Mouse (Mus musculus) lung, embryonic 16.5 days (tissue): ENCODE measurements at regions not wholly inside any gene's neighbourhood (a gene's known extent, or its start where the extent isn't known, plus 50 kb on each side); places are given as distances from the start of the nearest gene placed in this dataset.

Experiments
- ATAC-seq: fragments of 200-750 bp; cut with Nextera tagmentation; 2 replicates; pipeline ENCODE4 v1.8.0; 2017; ENCODE audit warnings: low read depth, mild to moderate bottlenecking, moderate library complexity
- H3K27ac ChIP-seq: fragments of 300-500 bp; sonication (generic); 2 replicates; pipeline ENCODE4 v1.5.1; 2014; ENCODE audit warnings: mild to moderate bottlenecking, control low read depth, low read length
- H3K27me3 ChIP-seq: fragments of 300-500 bp; sonication (generic); 2 replicates; pipeline ENCODE4 v1.6.1; 2014; ENCODE audit warnings: low read depth, low read length, mixed read lengths; ENCODE audit not compliant: control insufficient read depth, insufficient read depth
- H3K36me3 ChIP-seq: fragments of 300-500 bp; sonication (generic); 2 replicates; pipeline ENCODE4 v1.6.1; 2014; ENCODE audit warnings: low read length; ENCODE audit not compliant: control insufficient read depth, insufficient read depth
- H3K4me1 ChIP-seq: fragments of 300-500 bp; sonication (generic); replicated peaks from 2 replicates; pipeline ENCODE4 v1.6.1; 2014; ENCODE audit warnings: low read length, mixed read lengths; ENCODE audit not compliant: control insufficient read depth, insufficient read depth
- H3K4me2 ChIP-seq: fragments of 300-500 bp; sonication (generic); 2 replicates; pipeline ENCODE4 v1.6.1; 2014; ENCODE audit warnings: low read depth, low read length, control low read depth
- H3K4me3 ChIP-seq: fragments of 300-500 bp; sonication (generic); 2 replicates; pipeline ENCODE4 v1.5.1; 2014; ENCODE audit warnings: mild to moderate bottlenecking, low read length, control low read depth
- H3K9ac ChIP-seq: fragments of 300-500 bp; sonication (generic); 2 replicates; pipeline ENCODE4 v1.6.1; 2014; ENCODE audit warnings: low read length, control low read depth
- H3K9me3 ChIP-seq: fragments of 300-500 bp; sonication (generic); 2 replicates; pipeline ENCODE4 v1.6.1; 2016; ENCODE audit warnings: low read length; ENCODE audit not compliant: control insufficient read depth
- WGBS: fragments of 180-500 bp; shearing (Covaris S2); extraction: QIAGEN DNeasy Blood & Tissue Kit; methylation state at CpG from one replicate; pipeline ENCODE4 v1.1.7; 2014; 5-methylcytosine and 5-hydroxymethylcytosine counted together

DNA sequence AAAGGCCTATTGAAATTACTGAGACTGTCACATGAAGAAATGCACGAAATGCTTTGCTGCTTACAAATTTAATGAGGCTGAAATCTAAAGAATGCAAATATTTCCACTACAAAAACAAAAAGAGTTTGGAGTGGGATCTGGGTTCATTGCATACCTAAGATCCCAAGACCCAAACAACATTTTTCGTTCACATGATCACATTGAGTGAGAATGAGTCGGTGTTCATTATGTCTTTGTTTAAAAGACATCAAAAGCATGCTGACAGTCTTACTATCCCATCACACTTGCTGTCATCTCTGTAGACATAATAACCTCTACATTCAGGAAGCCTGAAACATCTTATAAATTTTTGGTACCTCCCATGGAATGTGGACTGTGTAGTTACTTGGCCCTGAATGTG, 870.4 kb downstream of the Kcna4 start:
- no peak for ATAC-seq
- 54% methylated on average over 3 of the region's 3 CpGs for WGBS
- no peaks in the 10 kb centered on the region for H3K4me1 ChIP-seq
- no peaks in the 10 kb centered on the region for H3K9me3 ChIP-seq
- H3K27ac ChIP-seq: no peak overlapping the region
- H3K27me3 ChIP-seq: no peaks in the 10 kb centered on the region
- no peak overlapping the region for H3K4me2 ChIP-seq
- no peak overlapping the region for H3K9ac ChIP-seq
- H3K4me3 ChIP-seq: no peak overlapping the region
- no peaks in the 10 kb centered on the region for H3K36me3 ChIP-seq

DNA sequence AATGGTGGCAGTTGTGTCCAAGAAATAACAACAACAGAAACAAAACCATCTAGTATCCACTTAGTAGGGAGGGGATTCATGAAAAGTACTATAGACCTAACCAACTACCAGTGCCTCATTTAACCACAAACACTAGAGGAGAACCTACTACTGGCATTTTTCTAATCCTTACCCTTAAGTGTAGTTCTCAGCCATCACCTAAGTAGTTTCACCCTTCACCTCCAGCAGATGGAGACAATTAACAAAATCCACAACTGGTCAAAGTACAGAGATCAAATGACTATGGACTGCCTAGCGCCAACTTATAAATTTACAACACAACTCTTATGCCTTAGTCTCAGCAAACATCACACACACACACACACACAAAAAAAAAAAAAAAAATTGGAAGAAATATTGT, 874.6 kb downstream of the Kcna4 start:
- H3K36me3 ChIP-seq: no peaks in the 10 kb centered on the region
- no peak overlapping the region for H3K4me2 ChIP-seq
- no peak overlapping the region for H3K27ac ChIP-seq
- H3K4me3 ChIP-seq: no peak overlapping the region
- 66% methylated on average over 1 of the region's 1 CpGs for WGBS
- no peak overlapping the region for H3K9ac ChIP-seq
- H3K27me3 ChIP-seq: no peaks in the 10 kb centered on the region
- ATAC-seq: no peak
- H3K9me3 ChIP-seq: no peaks in the 10 kb centered on the region
- H3K4me1 ChIP-seq: no peaks in the 10 kb centered on the region
